Mouse (Mus musculus) heart, embryonic 11.5 days (tissue): ENCODE measurements around the gene Bmp6. TPM values are rescaled to one million over a fixed set of nuclear protein-coding genes. Genes with fewer than 3 reads are reported as not detected.

ENCODE experiments used
- ATAC-seq: fragments of 200-750 bp; cut with Nextera tagmentation; replicated peaks from 2 replicates; pipeline ENCODE4 v1.8.0; 2017; ENCODE audit warnings: moderate library complexity; ENCODE audit not compliant: insufficient number of reproducible peaks, low FRiP score, low TSS enrichment
- H3K27ac ChIP-seq: fragments of 300-500 bp; sonication (generic); 2 replicates; pipeline ENCODE4 v1.5.1; 2014; ENCODE audit warnings: mild to moderate bottlenecking, low read depth, low read length
- H3K27me3 ChIP-seq: fragments of 300-500 bp; sonication (generic); 2 replicates; pipeline ENCODE4 v1.6.1; 2014; ENCODE audit warnings: mild to moderate bottlenecking, low read length, mixed read lengths; ENCODE audit not compliant: control insufficient read depth, insufficient read depth
- H3K36me3 ChIP-seq: fragments of 300-500 bp; sonication (generic); 2 replicates; pipeline ENCODE4 v1.6.1; 2014; ENCODE audit warnings: mild to moderate bottlenecking, low read length, moderate library complexity, mixed read lengths; ENCODE audit not compliant: control insufficient read depth, insufficient read depth
- H3K4me1 ChIP-seq: fragments of 300-500 bp; sonication (generic); 2 replicates; pipeline ENCODE4 v1.6.1; 2014; ENCODE audit warnings: low read length; ENCODE audit not compliant: control insufficient read depth, insufficient read depth
- H3K4me2 ChIP-seq: fragments of 300-500 bp; sonication (generic); 2 replicates; pipeline ENCODE4 v1.6.1; 2014; ENCODE audit warnings: mild to moderate bottlenecking, moderate library complexity
- H3K4me3 ChIP-seq: fragments of 300-500 bp; sonication (generic); 2 replicates; pipeline ENCODE4 v1.5.1; 2014; ENCODE audit warnings: low read depth, low read length
- H3K9ac ChIP-seq: fragments of 300-500 bp; sonication (generic); 2 replicates; pipeline ENCODE4 v1.6.1; 2014; ENCODE audit warnings: mild to moderate bottlenecking, low read depth, low read length, moderate library complexity
- H3K9me3 ChIP-seq: fragments of 300-500 bp; sonication (generic); replicated peaks from 2 replicates; pipeline ENCODE4 v1.6.1; 2016; ENCODE audit warnings: low read length; ENCODE audit not compliant: control insufficient read depth
- WGBS: fragments of 180-500 bp; shearing (Covaris S2); extraction: QIAGEN DNeasy Blood & Tissue Kit; methylation state at CpG from one replicate; pipeline ENCODE4 v1.1.7; 2014; ENCODE audit not compliant: insufficient replicate concordance; 5-methylcytosine and 5-hydroxymethylcytosine counted together
- polyA plus RNA-seq: library from polyadenylated mRNA; unstranded; fragments of >200 nt; fragmentation: Nextera tagmentation; extraction: Ambion mirVana; gene quantifications from 2 replicates; pipeline ENCODE4 v1.2.1, GENCODE M21; 2014

The Bmp6 gene
- polyA plus RNA-seq, 1 experiment from 2014 or later = 2.6 TPM

GRCm38 (mm10) chr13:38347775-38348135 is 2.8 kb downstream of the Bmp6 start:
- Histone ChIP-seq H3K4me3 (no peak overlapping the region), H3K4me2 (peak overlapping the region; percentile 92; the same call in 1 of the 2 replicates), H3K27ac (no peak overlapping the region), H3K4me1 (peaks cover 22% of the 10 kb centered on the region), H3K9me3 (no peaks in the 10 kb centered on the region), H3K27me3 (peaks cover 28% of the 10 kb centered on the region), H3K9ac (no peak overlapping the region), H3K36me3 (no peaks in the 10 kb centered on the region)
- WGBS = 31% methylated on average over 5 of the region's 5 CpGs
- no peak for ATAC-seq

GRCm38 (mm10) chr13:38349046-38349445 is 4.1 kb downstream of the Bmp6 start:
- no peak for ATAC-seq
- 51% methylated on average over 4 of the region's 4 CpGs for WGBS
- Histone ChIP-seq H3K4me3 (no peak overlapping the region), H3K27me3 (peaks cover 23% of the 10 kb centered on the region), H3K9me3 (no peaks in the 10 kb centered on the region), H3K36me3 (no peaks in the 10 kb centered on the region), H3K27ac (no peak overlapping the region), H3K4me2 (no peak overlapping the region), H3K4me1 (peaks cover 29% of the 10 kb centered on the region), H3K9ac (no peak overlapping the region)

- Histone ChIP-seq H3K27me3 (peaks cover 20% of the 10 kb centered on the region), H3K4me3 (no peak overlapping the region), H3K4me1 (peaks cover 29% of the 10 kb centered on the region), H3K36me3 (no peaks in the 10 kb centered on the region), H3K9me3 (no peaks in the 10 kb centered on the region), H3K27ac (no peak overlapping the region), H3K9ac (no peak overlapping the region), H3K4me2 (no peak overlapping the region)
- ATAC-seq = no peak
- WGBS = 48% methylated on average over 5 of the region's 5 CpGs
These were observed 4.9 kb downstream of the Bmp6 start for GRCm38 (mm10) chr13:38349818-38350217.

- Histone ChIP-seq H3K9ac (no peak overlapping the region), H3K27ac (no peak overlapping the region), H3K27me3 (peaks cover 3% of the 10 kb centered on the region), H3K9me3 (no peaks in the 10 kb centered on the region), H3K4me2 (no peak overlapping the region), H3K4me3 (no peak overlapping the region), H3K36me3 (no peaks in the 10 kb centered on the region), H3K4me1 (peaks cover 19% of the 10 kb centered on the region)
- no peak for ATAC-seq
- 21% methylated on average over 5 of the region's 5 CpGs for WGBS
These were observed 7.1 kb downstream of the Bmp6 start for GRCm38 (mm10) chr13:38351996-38352395.

GRCm38 (mm10) chr13:38352986-38353385 is 8.1 kb downstream of the Bmp6 start:
- no peak for ATAC-seq
- Histone ChIP-seq H3K27ac (no peak overlapping the region), H3K27me3 (no peaks in the 10 kb centered on the region; the same call in 1 of the 2 replicates), H3K9ac (no peak overlapping the region), H3K4me1 (peaks cover 11% of the 10 kb centered on the region; the same call in 1 of the 2 replicates), H3K36me3 (no peaks in the 10 kb centered on the region), H3K9me3 (no peaks in the 10 kb centered on the region), H3K4me3 (no peak overlapping the region), H3K4me2 (no peak overlapping the region)
- WGBS = 61% methylated on average over 10 of the region's 10 CpGs

GRCm38 (mm10) chr13:38353420-38354255 is 8.7 kb downstream of the Bmp6 start:
- no peaks in the 10 kb centered on the region for H3K36me3 ChIP-seq
- peaks cover 11% of the 10 kb centered on the region; the same call in 1 of the 2 replicates for H3K4me1 ChIP-seq
- H3K4me2 ChIP-seq = peak overlapping the region; percentile 47
- no peak overlapping the region for H3K4me3 ChIP-seq
- H3K9ac ChIP-seq = no peak overlapping the region
- ATAC-seq = no peak
- WGBS = 46% methylated on average over 24 of the region's 24 CpGs
- no peaks in the 10 kb centered on the region for H3K9me3 ChIP-seq
- no peak overlapping the region for H3K27ac ChIP-seq
- H3K27me3 ChIP-seq = no peaks in the 10 kb centered on the region

- Histone ChIP-seq H3K4me3 (no peak overlapping the region), H3K4me1 (peaks cover 11% of the 10 kb centered on the region; the same call in 1 of the 2 replicates), H3K9me3 (no peaks in the 10 kb centered on the region), H3K9ac (no peak overlapping the region), H3K36me3 (no peaks in the 10 kb centered on the region), H3K27me3 (no peaks in the 10 kb centered on the region), H3K4me2 (no peak overlapping the region), H3K27ac (no peak overlapping the region)
- no peak for ATAC-seq
- WGBS = 49% methylated on average over 1 of the region's 1 CpGs
These were observed 9.4 kb downstream of the Bmp6 start for GRCm38 (mm10) chr13:38354284-38354683.

GRCm38 (mm10) chr13:38359045-38359444 is 14.1 kb downstream of the Bmp6 start:
- ATAC-seq = no peak
- Histone ChIP-seq H3K27ac (no peak overlapping the region), H3K4me1 (no peaks in the 10 kb centered on the region; the same call in 1 of the 2 replicates), H3K9ac (no peak overlapping the region), H3K27me3 (no peaks in the 10 kb centered on the region), H3K9me3 (no peaks in the 10 kb centered on the region), H3K36me3 (no peaks in the 10 kb centered on the region), H3K4me3 (no peak overlapping the region), H3K4me2 (no peak overlapping the region)
- 65% methylated on average over 4 of the region's 4 CpGs for WGBS

GRCm38 (mm10) chr13:38362751-38363150 is 17.8 kb downstream of the Bmp6 start:
- Histone ChIP-seq H3K27me3 (no peaks in the 10 kb centered on the region), H3K4me1 (no peaks in the 10 kb centered on the region), H3K9me3 (no peaks in the 10 kb centered on the region), H3K36me3 (no peaks in the 10 kb centered on the region), H3K27ac (no peak overlapping the region), H3K9ac (no peak overlapping the region), H3K4me3 (no peak overlapping the region), H3K4me2 (no peak overlapping the region)
- 73% methylated on average over 4 of the region's 4 CpGs for WGBS
- no peak for ATAC-seq
